Mouse (Mus musculus): ENCODE measurements around the gene Vwa8. TPM values are rescaled to one million over a fixed set of nuclear protein-coding genes. Genes with fewer than 3 reads are reported as not detected.

The Vwa8 gene
- polyA plus RNA-seq, 1 experiment from 2014 or later: 14.5 TPM

DNA sequence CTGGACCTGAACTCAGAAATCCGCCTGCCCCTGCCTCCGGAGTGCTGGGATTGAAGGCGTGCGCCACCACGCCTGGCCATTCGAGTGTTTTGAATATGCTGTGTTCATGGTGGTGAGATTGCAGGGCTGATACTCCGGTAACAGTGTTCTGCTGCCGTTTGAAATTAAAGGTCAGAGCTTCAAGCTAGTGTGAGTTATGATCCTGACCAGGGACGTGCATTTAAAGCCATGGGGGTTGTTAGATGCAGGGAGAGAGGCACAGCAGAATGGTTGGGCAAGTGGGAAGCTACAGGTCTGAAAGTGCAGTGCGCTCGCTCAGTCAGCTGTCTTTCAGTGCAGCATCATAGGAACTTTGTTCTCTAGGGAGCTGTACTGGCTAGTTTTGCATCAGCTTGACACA, 271.8 kb downstream of the Vwa8 start:
- no peak for ATAC-seq (replicated peaks; ENCODE audit: insufficient number of reproducible peaks, low FRiP score, low TSS enrichment)
- 83% methylated on average over 11 of the region's 11 CpGs for WGBS (ENCODE audit: insufficient replicate concordance)
- H3K9ac ChIP-seq (ENCODE audit: low read depth, low read length): no peak overlapping the region

DNA sequence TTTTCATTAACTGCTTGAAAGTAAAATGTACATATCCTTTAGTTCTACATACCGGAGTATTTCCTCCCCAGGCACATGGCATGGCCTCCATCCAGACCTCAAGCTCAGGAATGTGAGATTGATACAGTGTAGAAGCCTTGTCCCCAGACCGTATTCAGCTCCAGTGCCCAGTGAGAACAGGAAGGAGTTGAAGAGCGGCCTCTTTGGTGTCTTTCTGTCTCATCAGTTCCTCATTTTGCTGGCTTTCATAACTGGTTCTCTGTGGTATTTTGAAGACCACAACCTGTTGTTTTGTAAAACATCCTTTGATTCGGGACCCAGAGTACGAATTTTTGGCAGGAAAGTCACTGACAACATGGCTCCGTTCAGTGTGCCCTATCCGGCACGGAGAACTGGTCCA, 274.6 kb downstream of the Vwa8 start:
- 0 out of 2 replicates have a peak, but pooled peaks cover 2% of the 10 kb centered on the region for H3K4me1 ChIP-seq (ENCODE audit: control insufficient read depth, insufficient read depth, low read length)
- 72% methylated on average over 8 of the region's 8 CpGs for WGBS (ENCODE audit: insufficient replicate concordance)
- no peaks in the 10 kb centered on the region for H3K36me3 ChIP-seq (ENCODE audit: control insufficient read depth, insufficient read depth, low read length)
- H3K9ac ChIP-seq (ENCODE audit: low read depth, low read length): no peak overlapping the region
- no peak for ATAC-seq (replicated peaks; ENCODE audit: insufficient number of reproducible peaks, low FRiP score, low TSS enrichment)
- H3K9me3 ChIP-seq (replicated peaks; ENCODE audit: control insufficient read depth, low read length): no peaks in the 10 kb centered on the region
- H3K4me3 ChIP-seq (ENCODE audit: low read depth, low read length): no peak overlapping the region
- no peak overlapping the region for H3K27ac ChIP-seq (ENCODE audit: low read depth, low read length)
- no peaks in the 10 kb centered on the region for H3K27me3 ChIP-seq (ENCODE audit: control insufficient read depth, insufficient read depth, low read length)
- no peak overlapping the region for H3K4me2 ChIP-seq

More for the DNA sequence above, 271.8 kb downstream of the Vwa8 start:
- H3K4me2 ChIP-seq: no peak overlapping the region
- H3K9me3 ChIP-seq (replicated peaks; ENCODE audit: control insufficient read depth, low read length): no peaks in the 10 kb centered on the region
- 0 out of 2 replicates have a peak, but pooled peaks cover 2% of the 10 kb centered on the region for H3K4me1 ChIP-seq (ENCODE audit: control insufficient read depth, insufficient read depth, low read length)
- H3K4me3 ChIP-seq (ENCODE audit: low read depth, low read length): no peak overlapping the region
- no peaks in the 10 kb centered on the region for H3K36me3 ChIP-seq (ENCODE audit: control insufficient read depth, insufficient read depth, low read length)
- no peaks in the 10 kb centered on the region for H3K27me3 ChIP-seq (ENCODE audit: control insufficient read depth, insufficient read depth, low read length)
- no peak overlapping the region for H3K27ac ChIP-seq (ENCODE audit: low read depth, low read length)

DNA sequence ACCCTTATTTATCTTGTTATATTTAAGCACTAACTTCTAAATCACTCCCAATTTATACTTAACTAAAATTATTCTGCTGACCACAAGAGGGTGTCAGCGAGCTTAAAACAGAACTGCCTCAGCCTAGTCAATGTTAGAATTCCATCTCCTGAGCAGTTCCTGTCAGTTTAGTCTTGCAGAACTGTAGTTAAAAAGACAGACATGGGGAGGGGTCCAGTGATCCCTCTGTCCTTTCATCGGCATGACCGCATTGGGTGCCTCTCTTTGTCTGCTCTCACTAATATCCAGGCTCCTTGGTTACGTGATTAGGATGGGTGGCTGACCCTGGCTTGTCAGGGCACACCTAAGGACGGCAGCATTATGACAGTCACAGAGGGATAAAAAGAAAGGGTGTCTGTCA, 275.8 kb downstream of the Vwa8 start:
- Histone ChIP-seq H3K4me3 (ENCODE audit: low read depth, low read length) (no peak overlapping the region), H3K4me2 (no peak overlapping the region), H3K9me3 (replicated peaks; ENCODE audit: control insufficient read depth, low read length) (no peaks in the 10 kb centered on the region), H3K27me3 (ENCODE audit: control insufficient read depth, insufficient read depth, low read length) (no peaks in the 10 kb centered on the region), H3K9ac (ENCODE audit: low read depth, low read length) (no peak overlapping the region), H3K27ac (ENCODE audit: low read depth, low read length) (no peak overlapping the region), H3K36me3 (ENCODE audit: control insufficient read depth, insufficient read depth, low read length) (no peaks in the 10 kb centered on the region), H3K4me1 (ENCODE audit: control insufficient read depth, insufficient read depth, low read length) (0 out of 2 replicates have a peak, but pooled peaks cover 2% of the 10 kb centered on the region)
- WGBS (ENCODE audit: insufficient replicate concordance): 45% methylated on average over 5 of the region's 5 CpGs
- no peak for ATAC-seq (replicated peaks; ENCODE audit: insufficient number of reproducible peaks, low FRiP score, low TSS enrichment)

DNA sequence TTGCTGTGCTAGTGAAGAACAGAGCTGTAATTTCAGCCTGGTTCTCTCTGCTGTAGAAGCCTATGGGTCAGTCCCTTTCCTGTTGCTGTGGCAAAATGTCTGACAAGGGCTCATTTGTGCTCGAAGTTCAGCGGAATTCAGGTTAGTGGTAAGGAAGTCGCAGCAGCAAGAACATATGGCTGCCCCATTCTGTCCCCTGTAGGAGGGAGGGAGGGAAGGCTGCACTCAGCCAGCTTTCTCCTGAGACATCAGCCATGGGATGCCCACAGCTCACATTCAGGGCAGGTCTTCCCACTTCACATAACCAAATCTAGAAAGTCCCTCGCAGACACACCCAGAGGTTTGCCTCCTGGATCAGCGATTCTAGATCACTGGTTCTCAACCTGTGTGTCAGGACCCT, 277.3 kb downstream of the Vwa8 start:
- no peak overlapping the region for H3K4me3 ChIP-seq (ENCODE audit: low read depth, low read length)
- H3K27me3 ChIP-seq (ENCODE audit: control insufficient read depth, insufficient read depth, low read length): no peaks in the 10 kb centered on the region
- H3K4me2 ChIP-seq: no peak overlapping the region
- 80% methylated on average over 5 of the region's 5 CpGs for WGBS (ENCODE audit: insufficient replicate concordance)
- H3K36me3 ChIP-seq (ENCODE audit: control insufficient read depth, insufficient read depth, low read length): no peaks in the 10 kb centered on the region
- no peaks in the 10 kb centered on the region for H3K9me3 ChIP-seq (replicated peaks; ENCODE audit: control insufficient read depth, low read length)
- H3K27ac ChIP-seq (ENCODE audit: low read depth, low read length): no peak overlapping the region
- no peak for ATAC-seq (replicated peaks; ENCODE audit: insufficient number of reproducible peaks, low FRiP score, low TSS enrichment)
- H3K9ac ChIP-seq (ENCODE audit: low read depth, low read length): no peak overlapping the region
- H3K4me1 ChIP-seq (ENCODE audit: control insufficient read depth, insufficient read depth, low read length): 0 out of 2 replicates have a peak, but pooled peaks cover 2% of the 10 kb centered on the region

DNA sequence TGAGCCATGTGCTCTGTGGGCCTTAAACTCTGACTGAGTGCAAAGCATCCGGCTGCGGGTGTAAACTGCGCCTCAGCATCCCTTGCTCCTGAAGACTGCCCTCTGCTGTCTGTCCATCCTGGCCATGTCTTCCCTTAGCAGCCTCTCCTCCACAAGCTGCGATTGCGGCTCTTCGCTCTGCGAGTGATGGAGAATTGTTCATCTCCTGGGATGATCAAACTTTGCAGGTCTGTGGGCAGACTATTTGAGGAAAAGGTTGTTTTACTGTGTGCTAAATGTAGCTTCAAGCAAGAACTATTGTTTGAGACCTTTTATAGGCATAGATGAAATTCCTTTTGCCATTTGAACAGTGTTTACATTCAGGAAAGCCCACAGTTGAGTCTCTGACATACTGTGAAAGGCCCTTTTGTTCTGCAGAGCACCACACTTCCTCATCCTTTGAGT, 286.1 kb downstream of the Vwa8 start:
- WGBS (ENCODE audit: insufficient replicate concordance): 21% methylated on average over 7 of the region's 7 CpGs
- no peaks in the 10 kb centered on the region for H3K27me3 ChIP-seq (ENCODE audit: control insufficient read depth, insufficient read depth, low read length)
- no peak for ATAC-seq (replicated peaks; ENCODE audit: insufficient number of reproducible peaks, low FRiP score, low TSS enrichment)
- H3K4me3 ChIP-seq (ENCODE audit: low read depth, low read length): no peak overlapping the region
- no peak overlapping the region for H3K27ac ChIP-seq (ENCODE audit: low read depth, low read length)
- H3K36me3 ChIP-seq (ENCODE audit: control insufficient read depth, insufficient read depth, low read length): no peaks in the 10 kb centered on the region
- no peaks in the 10 kb centered on the region for H3K9me3 ChIP-seq (replicated peaks; ENCODE audit: control insufficient read depth, low read length)
- H3K4me1 ChIP-seq (ENCODE audit: control insufficient read depth, insufficient read depth, low read length): no peaks in the 10 kb centered on the region
- no peak overlapping the region for H3K4me2 ChIP-seq
- no peak overlapping the region for H3K9ac ChIP-seq (ENCODE audit: low read depth, low read length)

DNA sequence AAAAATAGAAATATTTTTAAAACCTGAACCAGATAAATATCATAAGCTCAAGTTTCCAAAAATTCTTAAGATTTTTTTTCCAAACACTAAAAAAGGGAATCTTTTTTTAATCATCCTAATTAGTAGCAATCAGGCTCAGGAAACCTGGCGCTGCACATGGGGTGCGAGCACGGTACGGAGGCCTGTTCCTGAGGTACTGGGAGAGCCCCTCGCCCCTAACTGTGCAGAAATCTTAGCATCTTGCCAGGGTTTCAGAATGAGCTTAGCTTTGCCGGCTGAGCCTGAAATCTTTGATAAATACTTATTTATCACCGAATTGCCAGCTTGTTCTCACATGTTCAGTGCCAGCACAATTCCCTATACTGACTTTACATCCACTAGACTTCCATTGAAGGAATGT, 286.6 kb downstream of the Vwa8 start:
- Histone ChIP-seq H3K27ac (ENCODE audit: low read depth, low read length) (no peak overlapping the region), H3K9me3 (replicated peaks; ENCODE audit: control insufficient read depth, low read length) (no peaks in the 10 kb centered on the region), H3K4me3 (ENCODE audit: low read depth, low read length) (no peak overlapping the region), H3K9ac (ENCODE audit: low read depth, low read length) (no peak overlapping the region), H3K4me1 (ENCODE audit: control insufficient read depth, insufficient read depth, low read length) (no peaks in the 10 kb centered on the region; the same call in 1 of the 2 replicates), H3K27me3 (ENCODE audit: control insufficient read depth, insufficient read depth, low read length) (no peaks in the 10 kb centered on the region), H3K4me2 (no peak overlapping the region), H3K36me3 (ENCODE audit: control insufficient read depth, insufficient read depth, low read length) (no peaks in the 10 kb centered on the region)
- ATAC-seq (replicated peaks; ENCODE audit: insufficient number of reproducible peaks, low FRiP score, low TSS enrichment): no peak
- WGBS (ENCODE audit: insufficient replicate concordance): 78% methylated on average over 7 of the region's 7 CpGs

DNA sequence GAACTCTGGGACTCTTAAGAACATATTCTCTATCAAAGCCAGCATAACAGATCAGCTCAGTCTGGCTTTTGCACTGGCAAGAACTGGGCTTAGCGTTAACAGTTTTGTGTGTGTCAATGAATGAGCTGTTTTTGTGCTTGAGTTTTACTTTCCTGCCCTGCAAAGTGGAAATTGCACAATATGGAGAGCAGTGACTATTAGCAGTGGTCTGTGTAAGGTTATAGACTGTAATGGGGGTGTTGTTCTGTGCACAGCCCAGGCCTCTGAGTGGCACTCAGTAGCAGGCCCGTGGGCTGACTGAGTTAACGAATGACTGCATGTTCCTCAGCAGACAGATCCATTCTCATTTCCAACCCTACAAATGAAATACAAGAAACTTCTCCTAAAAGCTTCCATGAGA, 287.7 kb downstream of the Vwa8 start:
- H3K9ac ChIP-seq (ENCODE audit: low read depth, low read length): no peak overlapping the region
- no peak overlapping the region for H3K4me3 ChIP-seq (ENCODE audit: low read depth, low read length)
- H3K4me2 ChIP-seq: no peak overlapping the region
- 75% methylated on average over 3 of the region's 3 CpGs for WGBS (ENCODE audit: insufficient replicate concordance)
- H3K9me3 ChIP-seq (replicated peaks; ENCODE audit: control insufficient read depth, low read length): no peaks in the 10 kb centered on the region
- H3K27ac ChIP-seq (ENCODE audit: low read depth, low read length): no peak overlapping the region
- H3K4me1 ChIP-seq (ENCODE audit: control insufficient read depth, insufficient read depth, low read length): peaks cover 3% of the 10 kb centered on the region
- H3K36me3 ChIP-seq (ENCODE audit: control insufficient read depth, insufficient read depth, low read length): no peaks in the 10 kb centered on the region
- H3K27me3 ChIP-seq (ENCODE audit: control insufficient read depth, insufficient read depth, low read length): no peaks in the 10 kb centered on the region
- no peak for ATAC-seq (replicated peaks; ENCODE audit: insufficient number of reproducible peaks, low FRiP score, low TSS enrichment)

DNA sequence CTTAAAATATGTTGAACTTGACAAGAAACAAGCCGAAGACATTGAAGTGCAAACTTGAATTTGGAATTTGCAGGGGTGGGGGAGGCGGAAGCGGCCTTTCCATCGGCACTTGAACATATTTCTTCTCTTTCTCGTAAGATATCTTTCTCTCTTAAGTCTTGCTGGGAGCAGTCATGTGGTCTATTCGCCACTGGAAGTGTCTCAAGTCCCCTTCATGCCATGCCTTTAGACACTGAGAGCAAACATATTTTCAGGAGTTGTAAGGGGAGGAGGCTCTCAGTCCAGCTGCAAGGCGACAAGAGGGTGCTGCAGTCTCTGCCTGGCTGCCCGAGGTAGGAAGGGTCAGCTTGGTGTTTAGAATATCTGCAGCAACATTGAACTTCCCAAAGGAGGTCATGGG, 288.2 kb downstream of the Vwa8 start:
- Histone ChIP-seq H3K9ac (ENCODE audit: low read depth, low read length) (no peak overlapping the region), H3K4me2 (no peak overlapping the region), H3K4me1 (ENCODE audit: control insufficient read depth, insufficient read depth, low read length) (peaks cover 3% of the 10 kb centered on the region)

DNA sequence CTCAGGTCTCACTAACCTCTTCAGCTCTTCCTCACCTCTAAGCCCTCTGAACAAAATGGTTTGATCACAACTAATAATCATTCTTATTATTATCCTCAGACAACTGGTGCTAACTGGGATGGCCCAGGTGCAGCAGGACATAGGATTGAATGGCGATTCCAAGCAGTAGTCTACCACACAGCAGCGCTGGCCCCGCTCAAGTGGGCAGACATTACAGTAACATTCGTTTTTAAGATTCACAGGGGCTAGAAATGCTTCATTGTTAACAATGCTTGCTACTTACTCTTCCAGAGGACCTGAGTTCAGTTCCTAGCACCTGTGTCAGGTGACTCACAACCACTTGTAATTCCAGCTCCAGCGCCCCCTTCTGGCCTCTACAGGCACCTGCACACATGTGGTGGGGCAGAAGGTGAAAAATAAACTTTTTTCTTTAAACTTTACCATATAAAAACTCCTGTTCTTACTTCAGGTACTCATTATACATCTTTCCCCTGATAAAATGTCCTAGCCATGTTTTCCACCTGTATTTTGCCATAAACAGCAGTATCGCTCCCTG, 290.3 kb downstream of the Vwa8 start:
- H3K27ac ChIP-seq (ENCODE audit: low read depth, low read length): no peak overlapping the region
- H3K36me3 ChIP-seq (ENCODE audit: control insufficient read depth, insufficient read depth, low read length): no peaks in the 10 kb centered on the region
- WGBS (ENCODE audit: insufficient replicate concordance): 88% methylated on average over 6 of the region's 6 CpGs
- peaks cover 3% of the 10 kb centered on the region for H3K4me1 ChIP-seq (ENCODE audit: control insufficient read depth, insufficient read depth, low read length)
- H3K4me2 ChIP-seq: no peak overlapping the region
- H3K4me3 ChIP-seq (ENCODE audit: low read depth, low read length): no peak overlapping the region
- H3K9ac ChIP-seq (ENCODE audit: low read depth, low read length): no peak overlapping the region
- no peak for ATAC-seq (replicated peaks; ENCODE audit: insufficient number of reproducible peaks, low FRiP score, low TSS enrichment)
- no peaks in the 10 kb centered on the region for H3K27me3 ChIP-seq (ENCODE audit: control insufficient read depth, insufficient read depth, low read length)
- no peaks in the 10 kb centered on the region for H3K9me3 ChIP-seq (replicated peaks; ENCODE audit: control insufficient read depth, low read length)

More for the DNA sequence above, 288.2 kb downstream of the Vwa8 start:
- 74% methylated on average over 8 of the region's 8 CpGs for WGBS (ENCODE audit: insufficient replicate concordance)
- ATAC-seq (replicated peaks; ENCODE audit: insufficient number of reproducible peaks, low FRiP score, low TSS enrichment): no peak
- Histone ChIP-seq H3K4me3 (ENCODE audit: low read depth, low read length) (no peak overlapping the region), H3K36me3 (ENCODE audit: control insufficient read depth, insufficient read depth, low read length) (no peaks in the 10 kb centered on the region), H3K9me3 (replicated peaks; ENCODE audit: control insufficient read depth, low read length) (no peaks in the 10 kb centered on the region), H3K27ac (ENCODE audit: low read depth, low read length) (no peak overlapping the region), H3K27me3 (ENCODE audit: control insufficient read depth, insufficient read depth, low read length) (no peaks in the 10 kb centered on the region)
